Mouse (Mus musculus): Measurements from ENCODE around the gene Kat6b. TPM values are rescaled to one million over a fixed set of nuclear protein-coding genes. Genes with fewer than 3 reads are reported as not detected.
"Not testable (repeated sequence)": the region's sequence is repeated elsewhere in the genome, so short reads cannot be mapped to it uniquely, and the experiment has no call there.

Kat6b gene
- total RNA-seq, 4 experiments from 2014 or later, result 45.4 to 64.1 (median 52.1) TPM

DNA sequence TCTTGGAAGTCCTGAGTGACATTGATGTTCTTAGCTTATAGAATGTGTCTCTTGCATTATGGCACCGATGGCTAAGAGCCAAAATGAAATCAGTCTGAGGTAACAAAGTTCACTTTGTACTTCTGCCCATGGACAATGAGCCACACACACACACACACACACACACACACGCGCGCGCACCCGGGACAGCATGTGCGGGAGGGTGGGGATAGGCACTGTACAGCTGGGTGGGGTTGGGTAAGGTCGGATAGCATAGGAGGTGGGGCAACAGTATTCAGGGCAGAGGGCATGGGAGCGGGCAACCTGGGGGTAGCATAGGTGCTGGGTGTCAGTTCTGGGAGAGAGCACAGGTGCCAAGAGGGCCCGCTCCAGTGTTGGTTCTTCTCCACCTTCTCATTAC lies 3.5 kb downstream of the Kat6b start:
- no peak for DNase-seq

DNA sequence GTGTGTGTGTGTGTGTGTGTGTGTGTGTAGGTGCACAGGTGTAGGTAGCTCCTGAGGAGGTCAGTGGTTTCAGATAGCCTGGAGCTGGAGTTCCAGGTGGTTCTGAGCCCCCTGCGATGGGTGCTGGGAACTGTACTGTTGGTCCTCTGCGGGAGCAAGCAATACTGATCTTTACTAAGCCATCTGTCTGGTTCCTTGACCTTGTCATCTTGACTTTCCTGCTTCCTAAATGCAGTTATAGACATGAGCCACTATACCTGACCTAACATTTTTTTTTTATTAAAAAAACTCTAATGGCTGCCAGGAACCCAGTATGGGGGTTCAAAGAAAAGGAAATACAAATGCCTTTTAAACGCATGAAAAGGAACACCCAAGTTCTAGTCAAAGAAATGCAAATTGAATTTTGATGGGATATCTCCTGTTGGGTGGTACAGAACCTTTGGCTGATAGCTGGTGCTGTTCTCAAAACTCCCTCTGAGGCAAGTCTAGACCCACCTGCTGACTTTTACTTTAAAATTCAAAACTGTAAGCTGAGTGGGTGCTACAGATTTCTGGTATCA lies 4.8 kb downstream of the Kat6b start:
- no peak for DNase-seq

GRCm38 (mm10) chr14:21487135-21487534 lies 5.9 kb downstream of the Kat6b start:
- DNase-seq, result not testable (repeated sequence)

DNA sequence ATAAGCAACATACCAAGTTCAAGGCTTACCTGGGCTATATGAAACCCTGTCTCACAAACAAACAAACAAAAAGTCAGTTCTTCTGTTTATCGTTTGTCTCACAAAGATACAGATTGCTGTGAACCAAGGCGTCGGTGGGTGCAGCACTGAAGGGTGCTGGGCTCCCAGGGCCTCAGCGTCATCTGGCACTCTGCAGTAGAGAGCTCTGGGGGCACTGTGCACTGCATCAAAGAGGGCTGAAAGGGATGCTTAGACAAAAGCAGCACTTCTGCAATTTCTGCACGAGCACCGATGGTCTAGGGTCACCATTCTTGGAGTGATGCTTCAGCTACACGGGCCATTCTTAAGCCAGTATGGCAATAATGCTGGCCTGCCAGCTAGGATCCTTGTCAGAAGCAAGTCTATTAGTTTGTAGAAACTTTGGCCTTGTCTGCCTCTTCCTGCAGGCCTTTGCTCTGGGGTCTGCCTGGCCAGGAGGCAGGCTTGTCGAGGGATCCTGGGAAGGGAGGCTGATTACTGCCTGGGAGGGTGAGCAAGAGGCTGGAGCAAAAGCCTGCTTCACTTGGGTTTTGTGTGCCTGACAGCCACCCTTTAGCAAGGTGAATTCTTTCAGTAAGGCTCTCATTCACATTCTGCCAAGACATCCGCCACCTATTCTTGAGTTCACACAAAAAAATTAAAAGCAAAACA lies 7.3 kb downstream of the Kat6b start:
- not testable (repeated sequence) for DNase-seq

DNA sequence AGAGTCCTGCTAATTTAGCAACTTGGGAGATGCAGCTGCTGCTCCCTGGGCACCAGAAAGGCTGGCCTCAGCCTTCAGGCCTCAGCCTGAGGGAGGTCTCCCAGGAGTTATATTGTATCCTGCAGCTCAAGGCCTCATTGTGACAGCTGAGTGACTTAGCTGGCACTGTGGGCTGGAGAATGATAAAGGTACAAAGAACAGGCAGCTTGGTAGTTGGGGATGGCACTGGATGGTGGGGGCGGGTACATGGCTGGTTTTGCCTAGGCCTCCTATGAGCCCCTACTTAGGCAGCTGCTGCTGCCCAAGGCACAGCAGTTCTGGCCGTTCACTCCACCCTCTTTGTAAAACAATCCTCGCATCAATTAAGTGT lies 7.9 kb downstream of the Kat6b start:
- peak; percentile 32 for DNase-seq

DNA sequence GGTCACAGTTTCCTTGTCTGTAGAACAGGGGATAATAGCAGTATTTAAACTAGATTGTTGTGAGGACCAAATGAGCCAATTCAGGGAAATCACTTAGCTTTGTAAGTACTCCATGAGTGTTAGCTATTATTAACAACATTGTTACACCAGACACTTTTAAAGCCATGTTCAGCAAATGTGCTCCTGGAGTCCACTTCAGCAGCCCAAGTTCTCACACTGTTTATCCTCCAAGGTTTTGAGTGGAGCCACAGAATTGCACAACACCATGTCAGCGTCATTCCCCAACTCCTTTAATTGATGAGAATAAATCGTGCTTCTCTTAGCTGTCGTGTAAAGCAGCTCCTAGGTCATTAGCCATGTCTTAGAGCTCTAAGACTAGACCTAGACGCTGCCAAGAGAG lies 8.9 kb downstream of the Kat6b start:
- DNase-seq, result peak; percentile 19

GRCm38 (mm10) chr14:21498361-21498996 lies 17.2 kb downstream of the Kat6b start:
- no peak for DNase-seq

- DNase-seq, result peak; percentile 53
Measured at GRCm38 (mm10) chr14:21499011-21499581, 17.9 kb downstream of the Kat6b start.

DNA sequence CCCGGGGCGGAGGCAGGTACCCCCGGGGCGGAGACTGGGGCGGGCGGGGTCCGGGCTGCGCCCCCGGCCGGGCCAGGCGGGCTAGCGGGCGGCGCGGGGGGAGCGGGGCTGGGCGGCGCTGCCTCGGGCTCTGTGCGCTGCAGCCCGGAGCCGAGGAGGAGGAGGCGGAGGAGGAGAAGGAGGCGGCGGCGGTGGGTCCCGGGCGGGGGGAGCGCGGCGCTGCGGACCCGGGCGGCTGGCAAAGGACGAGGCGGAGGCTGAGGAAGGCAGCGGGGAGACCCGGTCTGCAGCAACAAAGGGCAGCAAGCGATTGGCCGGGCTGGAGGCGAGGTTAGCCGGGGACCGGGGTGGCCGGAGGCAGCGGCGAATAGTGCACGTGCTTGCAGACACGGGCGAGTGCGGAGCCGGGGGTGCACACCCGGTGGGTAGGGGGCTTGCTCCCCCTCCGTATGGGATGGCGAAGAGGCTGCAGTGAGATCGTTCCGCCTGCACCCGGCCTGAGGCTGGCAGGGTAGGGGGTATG lies 18.5 kb downstream of the Kat6b start:
- peak; percentile 71 for DNase-seq

DNA sequence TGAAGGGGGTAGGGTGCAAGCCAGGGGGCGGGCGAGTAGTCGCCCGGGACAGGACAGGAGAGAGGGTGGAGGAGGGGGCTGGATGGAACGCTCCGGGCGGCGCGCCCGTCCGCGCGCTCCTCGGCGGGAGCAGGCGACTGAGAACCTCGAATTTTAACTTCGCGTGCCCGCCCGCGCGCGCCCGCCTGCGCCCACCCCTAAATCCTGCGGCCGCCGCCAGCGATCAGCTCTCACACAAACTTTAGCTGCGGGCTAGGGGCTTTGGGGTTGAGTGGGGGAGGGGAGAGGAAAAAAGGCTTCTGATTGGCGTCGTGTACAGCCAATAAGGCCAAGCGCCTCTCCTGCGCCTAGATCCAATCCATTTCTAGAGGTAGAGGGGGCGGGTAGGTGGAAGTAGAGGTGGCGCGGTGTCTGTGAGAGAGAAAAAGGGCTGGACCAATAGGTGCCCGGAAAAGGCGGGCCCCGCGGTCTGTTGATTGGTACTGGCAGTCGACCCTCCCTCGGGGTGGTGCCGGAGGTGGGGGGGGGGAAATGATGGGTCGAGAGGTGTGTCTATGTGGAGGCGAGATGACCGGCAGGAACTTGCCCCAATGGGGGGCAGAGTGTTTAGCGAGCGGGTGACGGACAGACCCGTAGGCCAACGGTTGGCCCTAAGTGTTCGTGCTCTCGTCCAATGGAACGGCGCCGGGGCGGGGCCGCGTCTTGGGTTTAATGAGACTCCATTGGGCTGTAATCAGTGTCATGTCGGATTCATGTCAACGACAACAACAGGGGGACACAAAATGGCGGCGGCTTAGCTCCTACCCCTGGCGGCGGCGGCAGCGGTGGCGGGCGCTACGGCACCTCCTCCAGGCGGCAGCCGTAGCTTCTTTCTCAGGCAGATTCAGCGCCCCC lies 19.2 kb downstream of the Kat6b start:
- DNase-seq, result peak; percentile 100

- peak; percentile 82 for DNase-seq
Measured at GRCm38 (mm10) chr14:21501048-21501657, 19.9 kb downstream of the Kat6b start.

GRCm38 (mm10) chr14:21505036-21505435 lies 23.8 kb downstream of the Kat6b start:
- DNase-seq, result no peak

- DNase-seq, result no peak
Measured at GRCm38 (mm10) chr14:21507046-21507445, 25.8 kb downstream of the Kat6b start.

GRCm38 (mm10) chr14:21509111-21509905 lies 28.1 kb downstream of the Kat6b start:
- DNase-seq, result no peak

GRCm38 (mm10) chr14:21511438-21511837 lies 30.2 kb downstream of the Kat6b start:
- no peak for DNase-seq

- no peak for DNase-seq
Measured at GRCm38 (mm10) chr14:21515505-21515904, 34.3 kb downstream of the Kat6b start.

DNA sequence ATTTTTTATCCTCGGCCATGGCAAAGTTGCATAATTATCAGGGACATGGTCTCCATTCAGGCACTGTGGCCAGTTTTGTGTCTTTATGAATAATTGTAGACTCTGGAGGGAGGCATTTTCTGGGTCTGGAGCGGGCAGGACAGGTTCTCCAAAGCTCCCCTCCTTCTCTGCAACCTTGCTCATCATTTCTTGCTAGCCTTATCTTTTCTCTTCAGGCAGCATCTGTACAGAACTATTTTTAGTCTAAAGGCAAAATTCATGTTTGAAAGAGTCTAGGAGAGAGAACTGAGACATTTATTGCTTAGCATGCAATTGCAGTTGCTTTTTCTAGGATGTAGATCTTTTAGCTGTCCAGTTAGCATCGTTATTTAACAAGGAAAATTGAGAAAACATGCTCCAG lies 38.1 kb downstream of the Kat6b start:
- no peak for DNase-seq

- peak; percentile 57 for DNase-seq
Measured at GRCm38 (mm10) chr14:21520496-21520895, 39.3 kb downstream of the Kat6b start.

DNA sequence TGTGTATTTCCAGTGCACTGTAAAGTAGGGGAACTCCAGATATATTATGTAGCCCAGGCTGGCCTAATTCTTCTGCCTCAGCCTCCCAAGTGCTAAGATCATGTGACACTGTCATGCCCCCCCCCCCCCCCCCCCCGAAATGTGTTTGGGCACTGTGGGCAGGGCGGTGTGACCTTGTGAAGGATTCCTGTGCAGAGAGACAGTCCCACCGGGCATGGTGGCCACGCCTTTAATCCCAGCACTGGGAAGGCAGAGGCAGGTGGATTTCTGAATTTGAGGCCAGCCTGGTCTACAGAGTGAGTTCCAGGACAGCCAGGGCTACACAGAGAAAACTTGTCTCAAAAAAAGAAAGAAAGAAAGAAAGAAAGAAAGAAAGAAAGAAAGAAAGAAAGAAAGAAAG lies 40.3 kb downstream of the Kat6b start:
- DNase-seq, result not testable (repeated sequence)

DNA sequence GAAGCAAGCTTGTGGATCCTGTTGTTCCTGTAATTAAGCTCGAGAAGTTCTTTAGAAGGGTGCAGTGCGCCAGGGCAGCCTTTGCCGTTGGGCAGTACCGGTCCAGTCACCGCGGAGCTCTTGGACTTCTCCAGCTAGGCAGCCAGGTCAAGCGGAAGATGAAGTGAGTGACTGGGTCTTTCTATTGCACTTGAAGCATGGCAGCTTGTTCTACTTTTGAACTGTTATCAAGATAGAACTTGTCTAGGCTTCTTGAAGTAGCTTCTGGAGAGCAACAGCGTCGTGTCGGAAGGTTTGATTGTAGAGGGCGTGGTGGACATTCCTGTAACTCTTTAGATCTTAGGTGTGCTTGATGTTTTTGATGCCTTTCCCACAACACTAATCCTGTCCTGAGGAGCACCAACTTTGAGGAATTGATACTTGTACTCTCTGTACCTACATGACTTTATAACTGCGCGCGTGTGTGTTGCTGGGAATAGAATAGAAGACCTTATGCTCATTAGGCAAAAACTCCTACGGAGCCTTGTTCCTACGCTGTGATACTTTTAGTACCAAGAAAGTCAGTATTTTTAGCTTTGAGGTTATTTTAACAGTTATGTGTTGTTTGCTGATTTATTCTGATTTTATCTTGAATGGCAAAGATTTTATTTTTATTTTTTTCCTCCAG lies 41.2 kb downstream of the Kat6b start:
- DNase-seq, result no peak
